Mouse (Mus musculus) E14TG2a.4 (cell line): Measurements from ENCODE around the gene Dis3l2.

Experiments
- CTCF ChIP-seq: conservative IDR thresholded peaks from 2 replicates; pipeline ENCODE4 v1.5.1; 2014; ENCODE audit warnings: low read length
- NANOG ChIP-seq: IDR thresholded peaks from 2 replicates; pipeline ENCODE4 v1.6.1; 2014; ENCODE audit warnings: borderline replicate concordance, low read length, mixed read lengths
- POU5F1 ChIP-seq: IDR thresholded peaks from 2 replicates; pipeline ENCODE4 v1.6.1; 2014; ENCODE audit warnings: low read length, borderline replicate concordance

- TF ChIP-seq POU5F1 (no peak), CTCF (no peak), NANOG (no peak)
Measured at GRCm38 (mm10) chr1:87011718-87012117, 308.1 kb downstream of the Dis3l2 start.
